Comparison of ENCODE assay signal across 27 mouse cellular contexts in the genomic region with DNA sequence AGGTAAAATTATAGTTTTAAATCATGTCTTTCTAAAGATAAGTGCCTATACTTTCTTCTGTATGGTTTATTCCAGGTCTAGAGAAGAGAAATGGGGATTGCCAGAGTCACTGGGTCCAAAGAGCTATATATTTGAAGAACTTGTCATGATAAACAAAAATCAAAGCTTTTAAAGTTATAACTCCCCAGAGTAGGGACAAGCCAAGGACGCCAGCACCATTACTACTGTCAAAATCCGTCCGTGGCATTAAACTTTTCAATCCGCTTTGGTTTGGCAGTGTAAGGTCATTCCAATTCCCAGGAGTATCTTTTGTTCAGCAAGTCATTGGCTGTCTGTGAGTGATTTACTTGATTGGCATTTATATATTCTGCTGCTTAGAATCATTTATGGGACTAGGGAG.
DNase-seq lines count a peak whose midpoint lies in the region; ATAC-seq lines count a peak whose summit lies in the region.
"Had no signal": no experiment of that assay in that cellular context is flagged by ENCODE, and none has a peak within 500 bp of the region (broad histone marks: within the 10 kb centered on the region; RNA-seq: fewer than 3 reads in every experiment).

No protein-coding gene starts in this region.

- H3K4me2 ChIP-seq in neural tube, embryonic 14.5 days (ENCODE audit: low read depth, low read length): no peak overlapping the region
- H3K4me2 ChIP-seq: embryonic facial prominence, embryonic 13.5 days; embryonic facial prominence, embryonic 15.5 days; forebrain, embryonic 12.5 days had no signal

- no peak overlapping the region for H3K4me3 ChIP-seq in neural tube, embryonic 14.5 days (ENCODE audit: low read depth, low read length)
- H3K4me3 ChIP-seq: embryonic facial prominence, embryonic 13.5 days; embryonic facial prominence, embryonic 15.5 days; erythroblast, embryonic 14.5 days; forebrain, embryonic 10.5 days; forebrain, embryonic 12.5 days had no signal

- H3K27ac ChIP-seq in neural tube, embryonic 14.5 days (ENCODE audit: low read depth, low read length): no peak overlapping the region
- H3K27ac ChIP-seq: embryonic facial prominence, embryonic 13.5 days; embryonic facial prominence, embryonic 15.5 days; forebrain, embryonic 10.5 days; forebrain, embryonic 12.5 days had no signal

- H3K4me1 ChIP-seq in neural tube, embryonic 14.5 days (ENCODE audit: control insufficient read depth, insufficient read depth, low read length): no peaks in the 10 kb centered on the region
- H3K4me1 ChIP-seq: embryonic facial prominence, embryonic 13.5 days; embryonic facial prominence, embryonic 15.5 days; forebrain, embryonic 10.5 days; forebrain, embryonic 12.5 days had no signal

- no peaks in the 10 kb centered on the region for H3K36me3 ChIP-seq in neural tube, embryonic 14.5 days (ENCODE audit: control insufficient read depth, insufficient read depth, low read length)
- H3K36me3 ChIP-seq: embryonic facial prominence, embryonic 13.5 days; embryonic facial prominence, embryonic 15.5 days; forebrain, embryonic 10.5 days; forebrain, embryonic 12.5 days; G1E had no signal

- DNase-seq in adrenal gland, adult (ENCODE audit: inconsistent age in 2 of 2, low spot score in 1 of 2): peak; percentile 31 to 80
- no peak for DNase-seq in adrenal gland, postnatal 25 days
- no peak for DNase-seq in neural tube, embryonic 10.5 days (ENCODE audit: extremely low spot score, low spot score)
- peak; percentile 49 for DNase-seq in adrenal gland, postnatal 14 days
- DNase-seq in mesoderm, embryonic 11.5 days (ENCODE audit: low read depth, low spot score): peak; percentile 18
- no peak for DNase-seq in kidney, adult 18-20 months
- DNase-seq: B cell, adult 2 months; cerebellum, adult 18-20 months; cerebellum, adult 8-10 months; cerebellum, adult 9-11 months; cerebellum, postnatal 14 days; cerebellum, postnatal 36 days; embryo, embryonic 11 days had no signal

- WGBS in neural tube, embryonic 14.5 days: 31% methylated on average over 4 of the region's 4 CpGs

- no peaks in the 10 kb centered on the region for H3K9me3 ChIP-seq in neural tube, embryonic 14.5 days (ENCODE audit: control insufficient read depth, low read length)
- H3K9me3 ChIP-seq: embryonic facial prominence, embryonic 13.5 days; embryonic facial prominence, embryonic 15.5 days; forebrain, embryonic 12.5 days; G1E had no signal

- ATAC-seq in neural tube, embryonic 14.5 days (ENCODE audit: low read depth): peak; percentile 46; the same call in 1 of the 2 replicates
- ATAC-seq in megakaryocyte progenitor cell, adult 5-6 weeks (replicated peaks; ENCODE audit: poor library complexity): no peak
- ATAC-seq: activated CD4-positive, CD25-positive, alpha-beta regulatory T cell, adult 4 months; CD4-positive, CD25-positive, alpha-beta regulatory T cell, adult 4 months; forebrain, embryonic 14.5 days; forebrain, embryonic 16.5 days; Patski had no signal

- H3K27me3 ChIP-seq in neural tube, embryonic 14.5 days (ENCODE audit: control insufficient read depth, insufficient read depth, low read length): no peaks in the 10 kb centered on the region
- H3K27me3 ChIP-seq: CH12.LX; embryonic facial prominence, embryonic 13.5 days; embryonic facial prominence, embryonic 15.5 days; forebrain, embryonic 12.5 days; Patski had no signal

- H3K9ac ChIP-seq in neural tube, embryonic 14.5 days (replicated peaks; ENCODE audit: low read depth, low read length): no peak overlapping the region
- H3K9ac ChIP-seq: embryonic facial prominence, embryonic 13.5 days; embryonic facial prominence, embryonic 15.5 days; forebrain, embryonic 12.5 days had no signal

Comparison
In these comparisons a context has a peak if more than half of its experiments do, and no peak if none do; other contexts are left out.
1. DNase-seq: peak in adrenal gland, adult (2 of 2), adrenal gland, postnatal 14 days (single experiment) and mesoderm, embryonic 11.5 days (single experiment); none in adrenal gland, postnatal 25 days (single experiment), neural tube, embryonic 10.5 days (single experiment) and kidney, adult 18-20 months (single experiment).